Mouse (Mus musculus) adrenal gland (tissue): ENCODE results near the gene Ccdc158.

Experiments
- intact Hi-C: fragments of 180-260 bp; cut with DNase I; formaldehyde crosslinking; loops from one replicate; pipeline ENCODE4 v1.15.1; 2025

Ccdc158 gene

GRCm38 (mm10) chr5:92602691-92603690 lies 72.1 kb downstream of the Ccdc158 start, which contains the start of gene Stbd1:
Gene Stbd1 (plus strand): TSS chr5:92603041.
- intact Hi-C loops, result loop anchor here (10.0 kb wide), 1 partner anchor 98 kb away; the partner anchor contains the start of gene Scarb2

GRCm38 (mm10) chr5:92599030-92599429 lies 76.0 kb downstream of the Ccdc158 start:
- intact Hi-C loops, result no loop called here

- intact Hi-C loops, result no loop called here
Measured at GRCm38 (mm10) chr5:92596865-92597264, 78.2 kb downstream of the Ccdc158 start.

- intact Hi-C loops, result no loop called here
Measured at GRCm38 (mm10) chr5:92595026-92595425, 80.0 kb downstream of the Ccdc158 start.

- intact Hi-C loops, result no loop called here
Measured at GRCm38 (mm10) chr5:92585932-92586331, 89.1 kb downstream of the Ccdc158 start.

- intact Hi-C loops, result no loop called here
Measured at GRCm38 (mm10) chr5:92579559-92579958, 95.5 kb downstream of the Ccdc158 start.

GRCm38 (mm10) chr5:92571232-92571631 lies 103.8 kb downstream of the Ccdc158 start:
- intact Hi-C loops, result no loop called here

- intact Hi-C loops, result no loop called here
Measured at GRCm38 (mm10) chr5:92562002-92562401, 113.1 kb downstream of the Ccdc158 start.

GRCm38 (mm10) chr5:92560201-92560600 lies 114.9 kb downstream of the Ccdc158 start:
- intact Hi-C loops, result no loop called here
